In genomic region chr7:83564635-83565291, GRCm38 (mm10) we compare ENCODE assay signal across 11 mouse cellular contexts. TPM values are rescaled to one million over a fixed set of nuclear protein-coding genes. Genes with fewer than 3 reads are reported as not detected.
DNase-seq lines count a peak whose midpoint lies in the region; TF ChIP-seq lines count a peak whose summit lies in the region.
"Had no signal": no experiment of that assay in that cellular context is flagged by ENCODE, and none has a peak within 500 bp of the region (broad histone marks: within the 10 kb centered on the region; RNA-seq: fewer than 3 reads in every experiment).

No protein-coding gene starts in this region.

- TF ChIP-seq CTCF in left cerebral cortex, adult 2 months (IDR thresholded peaks at IDR 0.05) = no peak

- H3K27ac ChIP-seq in left cerebral cortex, adult 2 months = no peak overlapping the region
- H3K27ac ChIP-seq: embryonic facial prominence, embryonic 12.5 days; limb, embryonic 12.5 days had no signal

- no peak overlapping the region for H3K4me3 ChIP-seq in left cerebral cortex, adult 2 months
- H3K4me3 ChIP-seq: embryonic facial prominence, embryonic 12.5 days; limb, embryonic 12.5 days had no signal

- intact Hi-C loops in left cerebral cortex, adult 2 months (cut with DNase I) = loop anchor here (5.0 to 10.0 kb wide), 2 partner anchors 210 to 323 kb away; no protein-coding TSS in a partner anchor

- peak; percentile 24 for DNase-seq in embryo, embryonic 10 days (ENCODE audit: low spot score)
- DNase-seq in embryo, embryonic 11 days = no peak
- DNase-seq in B cell, adult 2 months = peak; percentile 40 to 51
- DNase-seq in heart, adult 8-10 months (ENCODE audit: low spot score) = peak; percentile 70
- peak; percentile 77 for DNase-seq in lung, postnatal 36 days
- DNase-seq in right cerebral cortex, postnatal 4 days = no peak
- DNase-seq in left cerebral cortex, adult 2 months (ENCODE audit: extremely low spot score in 1 of 2, low spot score in 2 of 2) = no peak
- no peak for DNase-seq in layer of hippocampus, adult 11-12 months (ENCODE audit: low spot score)
- DNase-seq: right cerebral cortex, postnatal 25 days had no signal

RNA-seq across cellular contexts. Expression of gene Tmc3, which starts 20.0 kb away (rescaled TPM):
- total RNA-seq in heart, adult 8-10 months (2022) = under 1 TPM; 0.12 to 0.20 (median 0.19) TPM
- total RNA-seq in left cerebral cortex, adult 2 months (2021) = under 1 TPM; 0.29 to 0.40 TPM

Comparison
In these comparisons a context has a peak if more than half of its experiments do, and no peak if none do; other contexts are left out.
1. DNase-seq: peak in embryo, embryonic 10 days (single experiment), B cell, adult 2 months (2 of 2), heart, adult 8-10 months (single experiment) and lung, postnatal 36 days (single experiment); none in embryo, embryonic 11 days (single experiment), right cerebral cortex, postnatal 4 days (single experiment), left cerebral cortex, adult 2 months (0 of 2) and layer of hippocampus, adult 11-12 months (single experiment).